Mouse (Mus musculus): Measurements from ENCODE around the gene Pik3c2b.
A peak's percentile ranks its signal among the peaks of the same experiment; 100 is the strongest.

GRCm38 (mm10) chr1:133125640-133126364 is 80.3 kb downstream of the Pik3c2b start:
- peak; percentile 67 for TF ChIP-seq CTCF (conservative IDR thresholded peaks at IDR 0.05; ENCODE audit: low read length)
- no peak for TF ChIP-seq POU5F1 (IDR thresholded peaks at IDR 0.05; ENCODE audit: borderline replicate concordance, low read length)
